Mouse (Mus musculus) spleen, adult 2 months (tissue): ENCODE data around the gene Hspa5. TPM values are rescaled to one million over a fixed set of nuclear protein-coding genes. Genes with fewer than 3 reads are reported as not detected.
A peak's percentile ranks its signal among the peaks of the same experiment; 100 is the strongest.
"Not testable (repeated sequence)": the region's sequence is repeated elsewhere in the genome, so short reads cannot be mapped to it uniquely, and the experiment has no call there.

ENCODE experiments used
- DNase-seq, 2 experiments: peaks; one replicate each; pipeline versions ENCODE4 v3.0.0 to v3.0.0-alpha.2; 2012 to 2021; ENCODE audit warnings: low spot score in 2 of 2, low read depth in 1 of 2
- H3K27ac ChIP-seq: fragments of 200-500 bp; 2 replicates; pipeline ENCODE4 v1.5.1; 2012; ENCODE audit warnings: low read length, inconsistent platforms; ENCODE audit not compliant: insufficient read depth
- H3K27me3 ChIP-seq: fragments of 200-500 bp; 2 replicates; pipeline ENCODE4 v1.6.1; 2012; ENCODE audit warnings: mild to moderate bottlenecking, moderate library complexity, low read length, inconsistent platforms; ENCODE audit not compliant: control insufficient read depth, insufficient read depth
- H3K36me3 ChIP-seq: fragments of 200-500 bp; 2 replicates; pipeline ENCODE4 v1.6.1; 2012; ENCODE audit warnings: mild to moderate bottlenecking, low read length, inconsistent platforms; ENCODE audit not compliant: control insufficient read depth, insufficient read depth
- H3K4me1 ChIP-seq: fragments of 200-500 bp; 2 replicates; pipeline ENCODE4 v1.6.1; 2011; ENCODE audit warnings: inconsistent platforms; ENCODE audit not compliant: control insufficient read depth, insufficient read depth, insufficient read length
- H3K4me3 ChIP-seq: fragments of 200-500 bp; 2 replicates; pipeline ENCODE4 v1.5.1; 2011; ENCODE audit warnings: mild to moderate bottlenecking, inconsistent platforms; ENCODE audit not compliant: insufficient read depth, insufficient read length; ENCODE audit errors: extremely low read depth
- CTCF ChIP-seq: fragments of 200-500 bp; IDR thresholded peaks from 2 replicates; pipeline ENCODE4 v1.5.1; 2011; ENCODE audit warnings: mild to moderate bottlenecking, inconsistent platforms; ENCODE audit not compliant: insufficient read depth, insufficient read length, insufficient replicate concordance; ENCODE audit errors: extremely low read depth
- POLR2A ChIP-seq: fragments of 200-500 bp; IDR thresholded peaks from 2 replicates; pipeline ENCODE4 v1.6.1; 2011; ENCODE audit warnings: low read depth, low read length, inconsistent platforms
- WGBS: fragments of 180-500 bp; shearing (Covaris S2); methylation state at CpG from one replicate; pipeline ENCODE4 v1.1.7; 2018; 5-methylcytosine and 5-hydroxymethylcytosine counted together
- polyA plus RNA-seq: library from polyadenylated mRNA; depleted of rRNA; stranded (reverse); fragments of >200 nt; gene quantifications from 2 replicates; pipeline ENCODE4 v1.2.3, GENCODE M21; 2012

Hspa5 gene
- polyA plus RNA-seq, 1 experiment = 723 TPM

- H3K27me3 ChIP-seq = no peaks in the 10 kb centered on the region
- TF ChIP-seq POLR2A (peak; percentile 83), CTCF (no peak)
- peaks cover 5% of the 10 kb centered on the region; the same call in 1 of the 2 replicates for H3K36me3 ChIP-seq
- peak; percentile 96 to 98 for DNase-seq
- peak overlapping the region; percentile 80 for H3K27ac ChIP-seq
- 9% methylated on average over 39 of the region's 39 CpGs for WGBS
- peak overlapping the region; percentile 84 for H3K4me3 ChIP-seq
- H3K4me1 ChIP-seq = peaks cover 2% of the 10 kb centered on the region; the same call in 1 of the 2 replicates
Measured at GRCm38 (mm10) chr2:34801516-34802482, 30.0 kb downstream of the Hspa5 start.

DNA sequence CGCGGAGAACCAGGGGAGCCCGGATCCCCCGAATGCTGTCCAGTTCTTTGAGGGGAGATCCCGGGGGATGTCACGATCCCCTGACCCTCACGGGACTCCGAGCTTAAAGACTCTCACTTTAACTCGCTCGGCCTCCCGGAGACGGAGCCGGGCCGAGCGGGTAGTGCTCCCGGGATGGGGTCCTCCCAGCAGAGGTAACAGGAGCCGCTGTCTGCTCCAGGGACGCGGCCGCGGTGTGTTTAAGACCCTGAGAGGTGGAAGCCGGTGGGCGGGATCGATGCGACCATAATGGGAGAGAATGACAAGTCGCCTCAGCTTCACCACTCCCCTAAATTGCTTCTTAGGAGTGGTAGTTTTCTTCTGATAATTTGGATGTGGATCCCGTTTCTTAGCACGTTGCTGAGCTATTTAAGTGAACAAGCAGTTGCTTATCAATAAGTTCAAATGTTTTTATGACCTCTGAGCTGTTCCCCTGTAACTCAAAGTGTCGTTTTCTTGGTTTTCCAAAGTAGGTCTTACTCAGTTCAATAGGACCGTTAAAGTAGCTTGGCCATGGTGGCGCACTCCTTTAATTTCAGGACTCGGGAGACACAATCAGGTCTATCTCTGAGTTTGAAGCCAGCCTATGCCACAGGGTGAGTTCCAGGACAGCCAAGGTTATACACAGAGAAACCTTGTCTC, 30.9 kb downstream of the Hspa5 start:
- DNase-seq, H3K27me3 ChIP-seq, H3K4me1 ChIP-seq, H3K36me3 ChIP-seq: not testable (repeated sequence)
- under 1% methylated on average over 32 of the region's 32 CpGs for WGBS
- Histone ChIP-seq H3K27ac (peak overlapping the region; percentile 80), H3K4me3 (peak overlapping the region; percentile 84)

GRCm38 (mm10) chr2:34803746-34804145, 32.0 kb downstream of the Hspa5 start:
- peaks cover 11% of the 10 kb centered on the region for H3K36me3 ChIP-seq
- no peak for TF ChIP-seq CTCF
- no peak for TF ChIP-seq POLR2A
- peaks cover 2% of the 10 kb centered on the region; the same call in 1 of the 2 replicates for H3K4me1 ChIP-seq
- no peak overlapping the region for H3K4me3 ChIP-seq
- DNase-seq = no peak
- no peak overlapping the region for H3K27ac ChIP-seq
- 83% methylated on average over 3 of the region's 3 CpGs for WGBS
- no peaks in the 10 kb centered on the region for H3K27me3 ChIP-seq

GRCm38 (mm10) chr2:34804172-34804571, 32.4 kb downstream of the Hspa5 start:
- Histone ChIP-seq H3K36me3 (peaks cover 11% of the 10 kb centered on the region), H3K4me3 (no peak overlapping the region), H3K27ac (no peak overlapping the region), H3K27me3 (no peaks in the 10 kb centered on the region), H3K4me1 (peaks cover 2% of the 10 kb centered on the region; the same call in 1 of the 2 replicates)
- 96% methylated on average over 2 of the region's 2 CpGs for WGBS
- DNase-seq = no peak
- TF ChIP-seq POLR2A (no peak), CTCF (no peak)

GRCm38 (mm10) chr2:34804815-34805214, 33.0 kb downstream of the Hspa5 start:
- Histone ChIP-seq H3K36me3 (peaks cover 11% of the 10 kb centered on the region), H3K4me3 (no peak overlapping the region), H3K4me1 (peaks cover 2% of the 10 kb centered on the region; the same call in 1 of the 2 replicates), H3K27ac (no peak overlapping the region), H3K27me3 (no peaks in the 10 kb centered on the region)
- no peak for DNase-seq
- 79% methylated on average over 1 of the region's 1 CpGs for WGBS
- TF ChIP-seq CTCF (no peak), POLR2A (no peak)

DNA sequence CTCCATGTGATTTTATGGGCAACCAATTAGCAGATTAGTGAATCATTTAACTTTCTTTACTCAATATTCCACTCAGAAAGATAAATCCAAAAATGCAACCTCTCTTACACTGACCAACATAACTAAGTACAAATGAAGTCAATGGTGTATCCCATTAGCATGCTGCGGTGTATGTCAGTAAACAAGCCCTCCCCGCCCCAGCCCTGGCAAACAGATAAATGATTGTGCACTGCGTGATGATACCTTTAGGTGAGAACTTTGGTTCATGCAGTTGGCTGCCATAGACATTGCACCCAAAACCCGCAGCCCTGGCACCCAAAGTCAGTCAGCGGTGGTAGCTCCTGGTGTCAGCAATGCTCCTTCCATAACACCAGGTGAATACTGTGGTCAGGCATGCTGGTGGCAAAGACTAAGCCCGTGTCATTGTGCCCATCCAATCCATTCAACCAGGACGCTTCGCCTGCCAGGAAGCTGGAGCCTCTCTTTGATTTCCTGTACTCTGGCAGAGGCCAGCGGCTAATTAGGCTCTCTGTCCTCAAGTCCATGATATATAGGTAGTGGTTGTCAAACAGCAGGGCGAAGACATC, 33.7 kb downstream of the Hspa5 start:
- Histone ChIP-seq H3K4me1 (peaks cover 2% of the 10 kb centered on the region; the same call in 1 of the 2 replicates), H3K27ac (no peak overlapping the region; the same call in 1 of the 2 replicates), H3K36me3 (peaks cover 12% of the 10 kb centered on the region), H3K4me3 (no peak overlapping the region), H3K27me3 (no peaks in the 10 kb centered on the region)
- DNase-seq = no peak
- no peak for TF ChIP-seq POLR2A
- TF ChIP-seq CTCF = no peak
- WGBS = 90% methylated on average over 10 of the region's 10 CpGs
